Mouse (Mus musculus) embryonic facial prominence, embryonic 14.5 days (tissue): Measurements from ENCODE around the gene Sh3tc1. TPM values are rescaled to one million over a fixed set of nuclear protein-coding genes. Genes with fewer than 3 reads are reported as not detected.

Source experiments
- ATAC-seq: fragments of 200-750 bp; cut with Nextera tagmentation; 2 replicates; pipeline ENCODE4 v1.8.0; 2017; ENCODE audit warnings: low read depth, moderate number of reproducible peaks, moderate TSS enrichment
- DNase-seq: peaks from one replicate; pipeline ENCODE4 v3.0.0-alpha.2; 2015; ENCODE audit warnings: low spot score
- H3K27ac ChIP-seq: fragments of 300-500 bp; sonication (generic); replicated peaks from 2 replicates; pipeline ENCODE4 v1.5.1; 2014; ENCODE audit warnings: low read depth, mild to moderate bottlenecking, low read length, moderate library complexity
- H3K27me3 ChIP-seq: fragments of 300-500 bp; sonication (generic); replicated peaks from 2 replicates; pipeline ENCODE4 v1.6.1; 2014; ENCODE audit warnings: low read length; ENCODE audit not compliant: control insufficient read depth, insufficient read depth
- H3K36me3 ChIP-seq: fragments of 300-500 bp; sonication (generic); 2 replicates; pipeline ENCODE4 v1.6.1; 2014; ENCODE audit warnings: low read length, mixed read lengths; ENCODE audit not compliant: control insufficient read depth, insufficient read depth
- H3K4me1 ChIP-seq: fragments of 300-500 bp; sonication (generic); 2 replicates; pipeline ENCODE4 v1.6.1; 2014; ENCODE audit warnings: antibody characterized with exemption, low read length; ENCODE audit not compliant: control insufficient read depth, insufficient read depth
- H3K4me2 ChIP-seq: fragments of 300-500 bp; sonication (generic); 2 replicates; pipeline ENCODE4 v1.6.1; 2014; ENCODE audit warnings: low read depth, mild to moderate bottlenecking, low read length, moderate library complexity, mixed read lengths
- H3K4me3 ChIP-seq: fragments of 300-500 bp; sonication (generic); 2 replicates; pipeline ENCODE4 v1.5.1; 2014; ENCODE audit warnings: low read depth, mild to moderate bottlenecking, low read length
- H3K9ac ChIP-seq: fragments of 300-500 bp; sonication (generic); 2 replicates; pipeline ENCODE4 v1.6.1; 2014; ENCODE audit warnings: low read depth, mild to moderate bottlenecking, low read length, moderate library complexity, mixed read lengths
- H3K9me3 ChIP-seq: fragments of 300-500 bp; sonication (generic); 2 replicates; pipeline ENCODE4 v1.6.1; 2016; ENCODE audit warnings: low read length; ENCODE audit not compliant: control insufficient read depth
- WGBS: fragments of 180-500 bp; shearing (Covaris S2); extraction: QIAGEN DNeasy Blood & Tissue Kit; methylation state at CpG from one replicate; pipeline ENCODE4 v1.1.7; 2014; 5-methylcytosine and 5-hydroxymethylcytosine counted together
- polyA plus RNA-seq: library from polyadenylated mRNA; unstranded; fragments of >200 nt; fragmentation: Nextera tagmentation; extraction: Ambion mirVana; gene quantifications from 2 replicates; pipeline ENCODE4 v1.2.1, GENCODE M21; 2014

Sh3tc1 gene
- polyA plus RNA-seq, 1 experiment from 2014 or later = 5.1 TPM

GRCm38 (mm10) chr5:35770891-35771663, 31.3 kb upstream of the Sh3tc1 start:
- ATAC-seq (no peak), DNase-seq (no peak)
- Histone ChIP-seq H3K9ac (no peak overlapping the region), H3K4me2 (no peak overlapping the region), H3K27ac (no peak overlapping the region), H3K4me3 (no peak overlapping the region), H3K36me3 (no peaks in the 10 kb centered on the region), H3K4me1 (peaks cover 10% of the 10 kb centered on the region; the same call in 1 of the 2 replicates), H3K9me3 (no peaks in the 10 kb centered on the region), H3K27me3 (no peaks in the 10 kb centered on the region; the same call in 1 of the 2 replicates)
- WGBS = 49% methylated on average over 14 of the region's 14 CpGs

- H3K27ac ChIP-seq = no peak overlapping the region
- H3K4me2 ChIP-seq = no peak overlapping the region
- no peak for DNase-seq
- no peaks in the 10 kb centered on the region for H3K36me3 ChIP-seq
- WGBS = 82% methylated on average over 2 of the region's 2 CpGs
- no peak overlapping the region for H3K9ac ChIP-seq
- H3K4me1 ChIP-seq = peaks cover 10% of the 10 kb centered on the region; the same call in 1 of the 2 replicates
- ATAC-seq = no peak
- no peaks in the 10 kb centered on the region; the same call in 1 of the 2 replicates for H3K27me3 ChIP-seq
- H3K4me3 ChIP-seq = no peak overlapping the region
- H3K9me3 ChIP-seq = no peaks in the 10 kb centered on the region
Observed at GRCm38 (mm10) chr5:35770246-35770645, 30.5 kb upstream of the Sh3tc1 start.

- no peak overlapping the region for H3K9ac ChIP-seq
- H3K27ac ChIP-seq = no peak overlapping the region
- H3K4me2 ChIP-seq = no peak overlapping the region
- H3K9me3 ChIP-seq = no peaks in the 10 kb centered on the region
- peaks cover 9% of the 10 kb centered on the region; the same call in 1 of the 2 replicates for H3K4me1 ChIP-seq
- no peak overlapping the region for H3K4me3 ChIP-seq
- no peaks in the 10 kb centered on the region; the same call in 1 of the 2 replicates for H3K27me3 ChIP-seq
- WGBS = 80% methylated on average over 7 of the region's 7 CpGs
- H3K36me3 ChIP-seq = no peaks in the 10 kb centered on the region
- DNase-seq (no peak), ATAC-seq (no peak)
Observed at GRCm38 (mm10) chr5:35768997-35769396, 29.2 kb upstream of the Sh3tc1 start.

- Histone ChIP-seq H3K36me3 (no peaks in the 10 kb centered on the region), H3K9me3 (no peaks in the 10 kb centered on the region), H3K4me2 (no peak overlapping the region), H3K4me1 (peaks cover 4% of the 10 kb centered on the region; the same call in 1 of the 2 replicates), H3K9ac (no peak overlapping the region), H3K27me3 (no peaks in the 10 kb centered on the region; the same call in 1 of the 2 replicates), H3K4me3 (no peak overlapping the region), H3K27ac (no peak overlapping the region)
- DNase-seq (no peak), ATAC-seq (no peak)
- 64% methylated on average over 3 of the region's 3 CpGs for WGBS
Observed at GRCm38 (mm10) chr5:35768525-35768924, 28.7 kb upstream of the Sh3tc1 start.

- 80% methylated on average over 6 of the region's 6 CpGs for WGBS
- Histone ChIP-seq H3K4me1 (no peaks in the 10 kb centered on the region), H3K27me3 (peaks cover 5% of the 10 kb centered on the region; the same call in 1 of the 2 replicates), H3K36me3 (no peaks in the 10 kb centered on the region), H3K4me2 (no peak overlapping the region), H3K9ac (no peak overlapping the region), H3K9me3 (no peaks in the 10 kb centered on the region), H3K27ac (no peak overlapping the region), H3K4me3 (no peak overlapping the region)
- no peak for DNase-seq
- ATAC-seq = no peak
Observed at GRCm38 (mm10) chr5:35765909-35766308, 26.1 kb upstream of the Sh3tc1 start.

- H3K4me2 ChIP-seq = no peak overlapping the region
- WGBS = 67% methylated on average over 10 of the region's 10 CpGs
- no peak overlapping the region for H3K27ac ChIP-seq
- H3K4me3 ChIP-seq = no peak overlapping the region
- no peaks in the 10 kb centered on the region for H3K36me3 ChIP-seq
- DNase-seq (no peak), ATAC-seq (no peak)
- peaks cover 6% of the 10 kb centered on the region; the same call in 1 of the 2 replicates for H3K4me1 ChIP-seq
- H3K9ac ChIP-seq = no peak overlapping the region
- H3K27me3 ChIP-seq = peaks cover 35% of the 10 kb centered on the region
- no peaks in the 10 kb centered on the region for H3K9me3 ChIP-seq
Observed at GRCm38 (mm10) chr5:35762850-35763249, 23.1 kb upstream of the Sh3tc1 start.

- DNase-seq = peak; percentile 41
- Histone ChIP-seq H3K4me2 (no peak overlapping the region), H3K9ac (no peak overlapping the region), H3K27me3 (peaks cover 37% of the 10 kb centered on the region), H3K4me3 (no peak overlapping the region), H3K4me1 (peaks cover 6% of the 10 kb centered on the region; the same call in 1 of the 2 replicates), H3K27ac (no peak overlapping the region), H3K36me3 (no peaks in the 10 kb centered on the region), H3K9me3 (no peaks in the 10 kb centered on the region)
- no peak for ATAC-seq
- 70% methylated on average over 5 of the region's 5 CpGs for WGBS
Observed at GRCm38 (mm10) chr5:35762388-35762787, 22.6 kb upstream of the Sh3tc1 start.

- Histone ChIP-seq H3K27me3 (peaks cover 42% of the 10 kb centered on the region), H3K4me3 (no peak overlapping the region), H3K9me3 (no peaks in the 10 kb centered on the region), H3K9ac (no peak overlapping the region), H3K4me1 (peaks cover 6% of the 10 kb centered on the region; the same call in 1 of the 2 replicates), H3K4me2 (no peak overlapping the region), H3K36me3 (no peaks in the 10 kb centered on the region), H3K27ac (no peak overlapping the region)
- DNase-seq = no peak
- WGBS = 69% methylated on average over 5 of the region's 5 CpGs
- ATAC-seq = no peak
Observed at GRCm38 (mm10) chr5:35761323-35761722, 21.5 kb upstream of the Sh3tc1 start.
